Mouse (Mus musculus): Measurements from ENCODE around the gene Pdcd1. TPM values are rescaled to one million over a fixed set of nuclear protein-coding genes. Genes with fewer than 3 reads are reported as not detected.
"Not testable (repeated sequence)": the region's sequence is repeated elsewhere in the genome, so short reads cannot be mapped to it uniquely, and the experiment has no call there.

Pdcd1 gene
- polyA plus RNA-seq, 1 experiment from 2014 or later = not detected

- Histone ChIP-seq H3K9me3 (ENCODE audit: control insufficient read depth, low read length) (no peaks in the 10 kb centered on the region), H3K4me1 (ENCODE audit: control insufficient read depth, insufficient read depth, low read depth, low read length) (no peaks in the 10 kb centered on the region), H3K27ac (ENCODE audit: low read depth, low read length) (no peak overlapping the region), H3K4me3 (ENCODE audit: low read length) (no peak overlapping the region), H3K9ac (ENCODE audit: low read depth, low read length) (no peak overlapping the region), H3K36me3 (ENCODE audit: control insufficient read depth, insufficient read depth, low read length) (no peaks in the 10 kb centered on the region), H3K27me3 (replicated peaks; ENCODE audit: control insufficient read depth, insufficient read depth, low read length) (no peaks in the 10 kb centered on the region), H3K4me2 (ENCODE audit: low read length) (no peak overlapping the region)
- 76% methylated on average over 2 of the region's 2 CpGs for WGBS
- ATAC-seq = no peak
Measured at GRCm38 (mm10) chr1:94001023-94001422, 51.3 kb downstream of the Pdcd1 start.

GRCm38 (mm10) chr1:93991491-93991890 is 60.9 kb downstream of the Pdcd1 start:
- not testable (repeated sequence) for H3K4me2 ChIP-seq (ENCODE audit: low read length); H3K27me3 ChIP-seq (replicated peaks; ENCODE audit: control insufficient read depth, insufficient read depth, low read length); H3K9me3 ChIP-seq (ENCODE audit: control insufficient read depth, low read length); H3K4me1 ChIP-seq (ENCODE audit: control insufficient read depth, insufficient read depth, low read depth, low read length); H3K9ac ChIP-seq (ENCODE audit: low read depth, low read length); H3K4me3 ChIP-seq (ENCODE audit: low read length); H3K36me3 ChIP-seq (ENCODE audit: control insufficient read depth, insufficient read depth, low read length); ATAC-seq; H3K27ac ChIP-seq (ENCODE audit: low read depth, low read length)
- 86% methylated on average over 3 of the region's 3 CpGs for WGBS

- WGBS = 61% methylated on average over 2 of the region's 2 CpGs
Measured at GRCm38 (mm10) chr1:93991068-93991467, 61.3 kb downstream of the Pdcd1 start.

GRCm38 (mm10) chr1:93990209-93990608 is 62.1 kb downstream of the Pdcd1 start, which contains the start of gene Gal3st2c:
Gal3st2c (plus strand) TSS chr1:93990509.
- 89% methylated on average over 6 of the region's 8 CpGs for WGBS
- not testable (repeated sequence) for H3K4me3 ChIP-seq (ENCODE audit: low read length); H3K4me2 ChIP-seq (ENCODE audit: low read length); H3K27me3 ChIP-seq (replicated peaks; ENCODE audit: control insufficient read depth, insufficient read depth, low read length); H3K9ac ChIP-seq (ENCODE audit: low read depth, low read length); H3K4me1 ChIP-seq (ENCODE audit: control insufficient read depth, insufficient read depth, low read depth, low read length); H3K27ac ChIP-seq (ENCODE audit: low read depth, low read length); H3K9me3 ChIP-seq (ENCODE audit: control insufficient read depth, low read length); ATAC-seq; H3K36me3 ChIP-seq (ENCODE audit: control insufficient read depth, insufficient read depth, low read length)

More at GRCm38 (mm10) chr1:93991068-93991467, 61.3 kb downstream of the Pdcd1 start:
- not testable (repeated sequence) for H3K27ac ChIP-seq (ENCODE audit: low read depth, low read length); ATAC-seq; H3K9me3 ChIP-seq (ENCODE audit: control insufficient read depth, low read length); H3K36me3 ChIP-seq (ENCODE audit: control insufficient read depth, insufficient read depth, low read length); H3K4me2 ChIP-seq (ENCODE audit: low read length); H3K4me3 ChIP-seq (ENCODE audit: low read length); H3K27me3 ChIP-seq (replicated peaks; ENCODE audit: control insufficient read depth, insufficient read depth, low read length); H3K4me1 ChIP-seq (ENCODE audit: control insufficient read depth, insufficient read depth, low read depth, low read length); H3K9ac ChIP-seq (ENCODE audit: low read depth, low read length)

- 76% methylated on average over 3 of the region's 3 CpGs for whole genome bisulfite sequencing
- Histone ChIP-seq H3K36me3 (ENCODE audit: control insufficient read depth, insufficient read depth, low read length) (no peaks in the 10 kb centered on the region), H3K9me3 (ENCODE audit: control insufficient read depth, low read length) (no peaks in the 10 kb centered on the region), H3K4me1 (ENCODE audit: control insufficient read depth, insufficient read depth, low read depth, low read length) (no peaks in the 10 kb centered on the region), H3K9ac (ENCODE audit: low read depth, low read length) (no peak overlapping the region), H3K4me2 (ENCODE audit: low read length) (no peak overlapping the region), H3K4me3 (ENCODE audit: low read length) (no peak overlapping the region), H3K27me3 (replicated peaks; ENCODE audit: control insufficient read depth, insufficient read depth, low read length) (no peaks in the 10 kb centered on the region), H3K27ac (ENCODE audit: low read depth, low read length) (no peak overlapping the region)
- no peak for ATAC-seq
Measured at GRCm38 (mm10) chr1:93988786-93989185, 63.6 kb downstream of the Pdcd1 start.

Other genes starting within 250 kb of the Pdcd1 start
- gene Ing5, start 248.6 kb downstream of the Pdcd1 start, polyA plus RNA-seq (2015; fragmentation: Nextera tagmentation; extraction: Ambion mirVana) = 9.1 and 9.4 TPM in 2 replicates
- 14.6 and 17.3 TPM in 2 replicates for gene D2hgdh, start 227.6 kb downstream of the Pdcd1 start, polyA plus RNA-seq (2015; fragmentation: Nextera tagmentation; extraction: Ambion mirVana)
- not detected in 2 replicates for gene Gal3st2, start 191.2 kb downstream of the Pdcd1 start, polyA plus RNA-seq (2015; fragmentation: Nextera tagmentation; extraction: Ambion mirVana)
- 0.08 TPM in 1 of 2 replicates, not detected in the other for gene Gal3st2b, start 134.2 kb downstream of the Pdcd1 start, polyA plus RNA-seq (2015; fragmentation: Nextera tagmentation; extraction: Ambion mirVana)
- not detected in 2 replicates for gene Gal3st2c, start 62.0 kb downstream of the Pdcd1 start, polyA plus RNA-seq (2015; fragmentation: Nextera tagmentation; extraction: Ambion mirVana)
- gene Neu4, start 32.1 kb downstream of the Pdcd1 start, polyA plus RNA-seq (2015; fragmentation: Nextera tagmentation; extraction: Ambion mirVana) = 0.11 and 0.41 TPM in 2 replicates

Data from hindbrain, embryonic 16.5 days (tissue).